8 mouse cellular contexts compared by ENCODE assay signal in genomic region chr2:30829315-30829714, GRCm38 (mm10). TPM values are rescaled to one million over a fixed set of nuclear protein-coding genes. Genes with fewer than 3 reads are reported as not detected.
A peak's percentile ranks its signal among the peaks of the same experiment; 100 is the strongest.
DNase-seq lines count a peak whose midpoint lies in the region; ATAC-seq and TF ChIP-seq lines count a peak whose summit lies in the region.

No protein-coding gene starts in this region.

- TF ChIP-seq POLR2A in heart, adult 2 months (IDR thresholded peaks at IDR 0.05; ENCODE audit: insufficient read depth, low read depth, low read length) = no peak
- no peak for TF ChIP-seq POLR2A in MEL (IDR thresholded peaks at IDR 0.05; ENCODE audit: control insufficient read depth in 1 of 2, insufficient read depth in 1 of 2, low read depth in 1 of 2, low read length in 2 of 2, poor library complexity in 1 of 2)

- H3K27me3 ChIP-seq in heart, adult 2 months (ENCODE audit: control insufficient read depth, insufficient read depth, low read length) = no peaks in the 10 kb centered on the region
- H3K27me3 ChIP-seq in heart, embryonic 11.5 days (ENCODE audit: control insufficient read depth, insufficient read depth, low read length) = no peaks in the 10 kb centered on the region
- no peaks in the 10 kb centered on the region for H3K27me3 ChIP-seq in MEL (ENCODE audit: control insufficient read depth in 1 of 2, insufficient read depth in 2 of 2, low read length in 2 of 2)
- H3K27me3 ChIP-seq in liver, embryonic 13.5 days = peaks cover 10% of the 10 kb centered on the region; the same call in 1 of the 2 replicates
- H3K27me3 ChIP-seq in intestine, embryonic 16.5 days (replicated peaks; ENCODE audit: control insufficient read depth, insufficient read depth, low read length) = no peaks in the 10 kb centered on the region

- TF ChIP-seq EP300 in heart, adult 2 months (IDR thresholded peaks at IDR 0.05; ENCODE audit: insufficient read depth, low read depth, low read length) = no peak
- TF ChIP-seq EP300 in MEL (IDR thresholded peaks at IDR 0.05; ENCODE audit: low read depth in 1 of 2, low read length in 2 of 2) = no peak

- no peak overlapping the region for H3K4me3 ChIP-seq in heart, adult 2 months
- H3K4me3 ChIP-seq in heart, embryonic 11.5 days (ENCODE audit: low read depth, low read length) = no peak overlapping the region
- no peak overlapping the region for H3K4me3 ChIP-seq in MEL (ENCODE audit: control insufficient read depth in 1 of 2, insufficient read depth in 1 of 2, low read depth in 2 of 2, low read length in 2 of 2)
- H3K4me3 ChIP-seq in liver, embryonic 13.5 days (replicated peaks) = no peak overlapping the region
- H3K4me3 ChIP-seq in intestine, embryonic 16.5 days (ENCODE audit: low read length) = no peak overlapping the region

- H3K9ac ChIP-seq in heart, adult 2 months (ENCODE audit: low read depth, low read length) = no peak overlapping the region
- no peak overlapping the region for H3K9ac ChIP-seq in heart, embryonic 11.5 days (ENCODE audit: low read depth, low read length)
- no peak overlapping the region for H3K9ac ChIP-seq in MEL (ENCODE audit: control insufficient read depth, low read depth, low read length, poor library complexity, severe bottlenecking)
- no peak overlapping the region for H3K9ac ChIP-seq in liver, embryonic 13.5 days
- H3K9ac ChIP-seq in intestine, embryonic 16.5 days (ENCODE audit: low read depth, low read length) = no peak overlapping the region

- peak; percentile 65 for TF ChIP-seq RAD21 in MEL (IDR thresholded peaks at IDR 0.05; ENCODE audit: low read depth, low read length)

- intact Hi-C loops in heart, adult 2 months (cut with DNase I) = loop anchor here (2.0 kb wide), 1 partner anchor 107 kb away; no protein-coding TSS in a partner anchor

- peaks cover 5% of the 10 kb centered on the region for H3K4me1 ChIP-seq in heart, adult 2 months (ENCODE audit: control insufficient read depth, insufficient read depth, low read length)
- H3K4me1 ChIP-seq in heart, embryonic 11.5 days (ENCODE audit: control insufficient read depth, insufficient read depth, low read length) = peaks cover 18% of the 10 kb centered on the region
- peaks cover 2 to 16% of the 10 kb centered on the region in 2 experiments; a peak in 3 of 4 replicates for H3K4me1 ChIP-seq in MEL (ENCODE audit: control insufficient read depth in 1 of 2, insufficient read depth in 2 of 2, low read length in 2 of 2)
- peaks cover 36% of the 10 kb centered on the region for H3K4me1 ChIP-seq in liver, embryonic 13.5 days (replicated peaks)
- H3K4me1 ChIP-seq in intestine, embryonic 16.5 days (ENCODE audit: control insufficient read depth, insufficient read depth, low read length) = peaks cover 10% of the 10 kb centered on the region

- DNase-seq in heart, adult 2 months = no peak
- DNase-seq in 3134 (ENCODE audit: extremely low read depth, insufficient read length, low spot score) (peak; percentile 56), MEL (ENCODE audit: low read depth, low spot score) (peak; percentile 88)
- DNase-seq in liver, embryonic 13.5 days = peak; percentile 55
- peak; percentile 62 for DNase-seq in thymus, postnatal 0 days (ENCODE audit: low spot score)
- no peak for DNase-seq in frontal cortex, postnatal 36 days (ENCODE audit: low spot score in 2 of 2)

- no peaks in the 10 kb centered on the region; the same call in 1 of the 2 replicates for H3K79me2 ChIP-seq in heart, adult 2 months (replicated peaks; ENCODE audit: control insufficient read depth, insufficient read depth, low read length)
- peaks cover 20% of the 10 kb centered on the region for H3K79me2 ChIP-seq in MEL (ENCODE audit: control insufficient read depth, insufficient read depth, low read length, poor library complexity)

- no peaks in the 10 kb centered on the region for H3K9me3 ChIP-seq in heart, embryonic 11.5 days (replicated peaks; ENCODE audit: control insufficient read depth, low read length)
- H3K9me3 ChIP-seq in MEL (replicated peaks; ENCODE audit: insufficient read depth, low read length) = no peaks in the 10 kb centered on the region
- H3K9me3 ChIP-seq in liver, embryonic 13.5 days (replicated peaks) = no peaks in the 10 kb centered on the region
- no peaks in the 10 kb centered on the region for H3K9me3 ChIP-seq in intestine, embryonic 16.5 days (ENCODE audit: control insufficient read depth, low read length)

- WGBS in heart, adult 2 months = 45% methylated on average over 5 of the region's 5 CpGs
- WGBS in heart, embryonic 11.5 days (ENCODE audit: insufficient replicate concordance) = 33% methylated on average over 5 of the region's 5 CpGs
- WGBS in liver, embryonic 13.5 days (ENCODE audit: insufficient replicate concordance) = 10% methylated on average over 5 of the region's 5 CpGs
- WGBS in intestine, embryonic 16.5 days = 43% methylated on average over 5 of the region's 5 CpGs

- H3K27ac ChIP-seq in heart, adult 2 months = no peak overlapping the region
- H3K27ac ChIP-seq in heart, embryonic 11.5 days (ENCODE audit: low read depth, low read length) = no peak overlapping the region
- H3K27ac ChIP-seq in MEL (ENCODE audit: control insufficient read depth, low read depth, low read length) = no peak overlapping the region
- H3K27ac ChIP-seq in liver, embryonic 13.5 days = no peak overlapping the region
- H3K27ac ChIP-seq in intestine, embryonic 16.5 days (ENCODE audit: low read length) = no peak overlapping the region

- no peak overlapping the region for H3K4me2 ChIP-seq in heart, embryonic 11.5 days
- no peak overlapping the region for H3K4me2 ChIP-seq in liver, embryonic 13.5 days
- H3K4me2 ChIP-seq in intestine, embryonic 16.5 days (ENCODE audit: low read depth, low read length) = no peak overlapping the region

- TF ChIP-seq CTCF in heart, adult 2 months (IDR thresholded peaks at IDR 0.05) = peak; percentile 61
- TF ChIP-seq CTCF in MEL (IDR thresholded peaks at IDR 0.05 in 2 of 3, conservative IDR thresholded peaks at IDR 0.05 in 1 of 3; ENCODE audit: control insufficient read depth in 1 of 3, insufficient read depth in 1 of 3, low read depth in 2 of 3, low read length in 3 of 3, poor library complexity in 1 of 3, severe bottlenecking in 1 of 3) = peak; percentile 85 to 90 (median 87)

- ATAC-seq in heart, embryonic 11.5 days (replicated peaks; ENCODE audit: insufficient number of reproducible peaks, low FRiP score, low TSS enrichment) = no peak
- peak; percentile 13; the same call in 1 of the 2 replicates for ATAC-seq in liver, embryonic 13.5 days (ENCODE audit: low read depth)
- no peak for ATAC-seq in intestine, embryonic 16.5 days

- no peaks in the 10 kb centered on the region for H3K36me3 ChIP-seq in heart, adult 2 months (ENCODE audit: control insufficient read depth, insufficient read depth, low read length)
- H3K36me3 ChIP-seq in heart, embryonic 11.5 days (ENCODE audit: control insufficient read depth, insufficient read depth, low read length) = peaks cover 15% of the 10 kb centered on the region
- H3K36me3 ChIP-seq in MEL (ENCODE audit: control insufficient read depth in 1 of 2, insufficient read depth in 2 of 2, low read length in 2 of 2) = peaks cover 0 to 13% of the 10 kb centered on the region in 2 experiments; a peak in 2 of 4 replicates
- H3K36me3 ChIP-seq in liver, embryonic 13.5 days = peaks cover 27% of the 10 kb centered on the region
- peaks cover 4% of the 10 kb centered on the region for H3K36me3 ChIP-seq in intestine, embryonic 16.5 days (ENCODE audit: control insufficient read depth, insufficient read depth, low read length)

RNA-seq across cellular contexts. Expression of gene Asb6, which starts 0.8 kb away (rescaled TPM):
- total RNA-seq in heart, adult 2 months (2021) = 1 to 10 TPM; 7.8 to 8.1 TPM
- polyA plus RNA-seq in heart, adult 2 months (2012; rRNA removed) = 12.8 and 13.6 TPM in 2 replicates
- polyA plus RNA-seq in heart, embryonic 11.5 days (2014; fragmentation: Nextera tagmentation; extraction: Ambion mirVana) = 20.2 and 22.8 TPM in 2 replicates
- total RNA-seq in MEL (2012; rRNA removed) = 38.5 and 50.1 TPM in 2 replicates
- polyA plus RNA-seq in MEL (2012; ENCODE audit: insufficient read depth in 1 of 2, insufficient read length in 2 of 2, low read depth in 1 of 2, low replicate concordance in 2 of 2, missing spikeins in 1 of 2) = 10 to 100 TPM in 1 of 2 experiments, not detected in 1; 54.6 TPM
- polyA plus RNA-seq in liver, embryonic 13.5 days (2015; fragmentation: Nextera tagmentation; extraction: Ambion mirVana) = 34.6 and 36.6 TPM in 2 replicates
- 37.8 and 44.3 TPM in 2 replicates for polyA plus RNA-seq in thymus, postnatal 0 days (2015; fragmentation: Nextera tagmentation; extraction: Ambion mirVana)
- polyA plus RNA-seq in intestine, embryonic 16.5 days (2015; fragmentation: Nextera tagmentation; extraction: Ambion mirVana) = 24.0 and 24.5 TPM in 2 replicates

RNA-seq across cellular contexts. Expression of gene Prrx2, which starts 5.5 kb away (rescaled TPM):
- under 1 TPM; 0.75 to 0.84 TPM for total RNA-seq in heart, adult 2 months (2021)
- 1.6 and 2.4 TPM in 2 replicates for polyA plus RNA-seq in heart, adult 2 months (2012; rRNA removed)
- 55.8 and 63.2 TPM in 2 replicates for polyA plus RNA-seq in heart, embryonic 11.5 days (2014; fragmentation: Nextera tagmentation; extraction: Ambion mirVana)
- total RNA-seq in MEL (2012; rRNA removed) = not detected in 2 replicates
- not detected for polyA plus RNA-seq in MEL (2012; ENCODE audit: insufficient read depth in 1 of 2, insufficient read length in 2 of 2, low read depth in 1 of 2, low replicate concordance in 2 of 2, missing spikeins in 1 of 2)
- polyA plus RNA-seq in liver, embryonic 13.5 days (2015; fragmentation: Nextera tagmentation; extraction: Ambion mirVana) = 0.53 and 0.57 TPM in 2 replicates
- 0.60 and 0.91 TPM in 2 replicates for polyA plus RNA-seq in thymus, postnatal 0 days (2015; fragmentation: Nextera tagmentation; extraction: Ambion mirVana)
- 1.6 and 1.9 TPM in 2 replicates for polyA plus RNA-seq in intestine, embryonic 16.5 days (2015; fragmentation: Nextera tagmentation; extraction: Ambion mirVana)

RNA-seq across cellular contexts. Expression of gene Ntmt1, which starts 21.7 kb away (rescaled TPM):
- total RNA-seq in heart, adult 2 months (2021) = 10 to 100 TPM; 22.0 to 27.3 TPM
- polyA plus RNA-seq in heart, adult 2 months (2012; rRNA removed) = 27.4 and 30.2 TPM in 2 replicates
- polyA plus RNA-seq in heart, embryonic 11.5 days (2014; fragmentation: Nextera tagmentation; extraction: Ambion mirVana) = 82.6 and 87.5 TPM in 2 replicates
- 66.3 and 83.2 TPM in 2 replicates for total RNA-seq in MEL (2012; rRNA removed)
- 10 to 100 TPM in 1 of 2 experiments, not detected in 1; 58.9 TPM for polyA plus RNA-seq in MEL (2012; ENCODE audit: insufficient read depth in 1 of 2, insufficient read length in 2 of 2, low read depth in 1 of 2, low replicate concordance in 2 of 2, missing spikeins in 1 of 2)
- polyA plus RNA-seq in liver, embryonic 13.5 days (2015; fragmentation: Nextera tagmentation; extraction: Ambion mirVana) = 35.5 and 36.3 TPM in 2 replicates
- polyA plus RNA-seq in thymus, postnatal 0 days (2015; fragmentation: Nextera tagmentation; extraction: Ambion mirVana) = 48.5 and 50.4 TPM in 2 replicates
- 76.3 and 87.4 TPM in 2 replicates for polyA plus RNA-seq in intestine, embryonic 16.5 days (2015; fragmentation: Nextera tagmentation; extraction: Ambion mirVana)

RNA-seq across cellular contexts. Expression of gene 1700001O22Rik, which starts 25.9 kb away (rescaled TPM):
- 1 to 10 TPM in 1 of 2 experiments, under 1 TPM in 1; 0.52 to 1.3 TPM for total RNA-seq in heart, adult 2 months (2021)
- 0.73 and 1.1 TPM in 2 replicates for polyA plus RNA-seq in heart, adult 2 months (2012; rRNA removed)
- polyA plus RNA-seq in heart, embryonic 11.5 days (2014; fragmentation: Nextera tagmentation; extraction: Ambion mirVana) = 1.2 and 1.6 TPM in 2 replicates
- total RNA-seq in MEL (2012; rRNA removed) = 0.50 TPM in 1 of 2 replicates, not detected in the other
- 1 to 10 TPM in 1 of 2 experiments, not detected in 1; 1.8 TPM for polyA plus RNA-seq in MEL (2012; ENCODE audit: insufficient read depth in 1 of 2, insufficient read length in 2 of 2, low read depth in 1 of 2, low replicate concordance in 2 of 2, missing spikeins in 1 of 2)
- 0.10 and 0.17 TPM in 2 replicates for polyA plus RNA-seq in liver, embryonic 13.5 days (2015; fragmentation: Nextera tagmentation; extraction: Ambion mirVana)
- 0.90 and 1.1 TPM in 2 replicates for polyA plus RNA-seq in thymus, postnatal 0 days (2015; fragmentation: Nextera tagmentation; extraction: Ambion mirVana)
- 0.99 and 1.2 TPM in 2 replicates for polyA plus RNA-seq in intestine, embryonic 16.5 days (2015; fragmentation: Nextera tagmentation; extraction: Ambion mirVana)

Comparison
In these comparisons a context has a peak if more than half of its experiments do, and no peak if none do; other contexts are left out.
1. RNA of gene Prrx2, which starts 5.5 kb away (polyA plus RNA-seq): 55.8 to 63.2 TPM in heart, embryonic 11.5 days; 1.6 to 1.9 TPM in intestine, embryonic 16.5 days, 1.6 to 2.4 TPM in heart, adult 2 months, 0.60 to 0.91 TPM in thymus, postnatal 0 days, 0.53 to 0.57 TPM in liver, embryonic 13.5 days and not detected in MEL; every median in the first group is over 10 times any median in the second.
2. DNase-seq: peak in 3134 (single experiment), MEL (single experiment), liver, embryonic 13.5 days (single experiment) and thymus, postnatal 0 days (single experiment); none in heart, adult 2 months (0 of 2) and frontal cortex, postnatal 36 days (0 of 2).